Mouse (Mus musculus) thymus, adult 2 months (tissue): Measurements from ENCODE around the gene Wdfy1. TPM values are rescaled to one million over a fixed set of nuclear protein-coding genes. Genes with fewer than 3 reads are reported as not detected.

ENCODE experiments used
- DNase-seq: peaks from one replicate; pipeline ENCODE4 v3.0.0; 2021
- H3K27ac ChIP-seq: fragments of 200-500 bp; 2 replicates; pipeline ENCODE4 v1.5.1; 2012; ENCODE audit warnings: low read length, control low read depth; ENCODE audit not compliant: control insufficient read depth, insufficient read depth
- H3K27me3 ChIP-seq: fragments of 200-500 bp; 2 replicates; pipeline ENCODE4 v1.6.1; 2012; ENCODE audit warnings: mild to moderate bottlenecking, low read length, moderate library complexity, mixed read lengths; ENCODE audit not compliant: control insufficient read depth, insufficient read depth
- H3K36me3 ChIP-seq: fragments of 200-500 bp; 2 replicates; pipeline ENCODE4 v1.6.1; 2012; ENCODE audit warnings: mild to moderate bottlenecking, low read length, moderate library complexity; ENCODE audit not compliant: control insufficient read depth, insufficient read depth
- H3K4me1 ChIP-seq: fragments of 200-500 bp; replicated peaks from 2 replicates; pipeline ENCODE4 v1.6.1; 2012; ENCODE audit warnings: low read length; ENCODE audit not compliant: control insufficient read depth, insufficient read depth
- H3K4me3 ChIP-seq: fragments of 200-500 bp; 2 replicates; pipeline ENCODE4 v1.5.1; 2012; ENCODE audit warnings: mild to moderate bottlenecking, low read length, control low read depth, moderate library complexity; ENCODE audit not compliant: control insufficient read depth, insufficient read depth
- CTCF ChIP-seq: fragments of 200-500 bp; IDR thresholded peaks from 2 replicates; pipeline ENCODE4 v1.5.1; 2012; ENCODE audit warnings: mild to moderate bottlenecking, control low read depth, low read length, moderate library complexity, borderline replicate concordance; ENCODE audit not compliant: control insufficient read depth, poor library complexity, insufficient read depth; ENCODE audit errors: extremely low read depth
- POLR2A ChIP-seq: fragments of 200-500 bp; IDR thresholded peaks from 2 replicates; pipeline ENCODE4 v1.6.1; 2012; ENCODE audit warnings: mild to moderate bottlenecking, low read length, control low read depth, moderate library complexity; ENCODE audit not compliant: control insufficient read depth, poor library complexity, insufficient read depth; ENCODE audit errors: extremely low read depth
- WGBS: fragments of 180-500 bp; shearing (Covaris S2); methylation state at CpG from one replicate; pipeline ENCODE4 v1.1.7; 2018; 5-methylcytosine and 5-hydroxymethylcytosine counted together
- polyA plus RNA-seq: library from polyadenylated mRNA; depleted of rRNA; stranded (reverse); fragments of >200 nt; gene quantifications from 2 replicates; pipeline ENCODE4 v1.2.3, GENCODE M21; 2012; rRNA removed

The Wdfy1 gene
- polyA plus RNA-seq, 1 experiment: 23.3 TPM

DNA sequence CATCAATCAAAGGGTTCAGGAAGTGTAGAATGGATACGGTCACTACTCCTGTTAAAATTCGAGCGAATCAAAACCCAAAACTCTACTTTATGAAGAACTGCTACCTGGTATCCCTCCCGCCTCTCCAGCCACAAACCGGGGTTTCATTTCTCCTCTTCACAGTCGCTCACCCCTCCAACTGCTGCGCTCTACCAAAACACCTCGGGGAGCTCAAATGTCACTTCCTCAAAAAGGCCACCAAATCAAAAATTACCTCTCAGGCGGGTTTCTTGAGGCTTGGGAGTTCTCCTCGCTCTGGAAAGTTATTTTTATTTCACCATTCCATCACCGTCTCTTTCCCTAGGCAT lies 104.8 kb downstream of the Wdfy1 start:
- H3K27ac ChIP-seq: no peak overlapping the region
- under 1% methylated on average over 11 of the region's 11 CpGs for WGBS
- peak overlapping the region; percentile 89 for H3K4me3 ChIP-seq
- no peaks in the 10 kb centered on the region for H3K27me3 ChIP-seq
- no peak for TF ChIP-seq POLR2A
- TF ChIP-seq CTCF: no peak
- peak; percentile 15 for DNase-seq
- H3K4me1 ChIP-seq: peaks cover 8% of the 10 kb centered on the region
- no peaks in the 10 kb centered on the region for H3K36me3 ChIP-seq

GRCm38 (mm10) chr1:79669419-79669974 lies 106.4 kb downstream of the Wdfy1 start:
- DNase-seq: no peak
- H3K4me3 ChIP-seq: no peak overlapping the region
- H3K36me3 ChIP-seq: no peaks in the 10 kb centered on the region
- TF ChIP-seq POLR2A (no peak), CTCF (no peak)
- H3K4me1 ChIP-seq: peaks cover 8% of the 10 kb centered on the region
- no peak overlapping the region for H3K27ac ChIP-seq
- H3K27me3 ChIP-seq: no peaks in the 10 kb centered on the region
- 82% methylated on average over 9 of the region's 9 CpGs for WGBS

- WGBS: 94% methylated on average over 4 of the region's 4 CpGs
- Histone ChIP-seq H3K4me3 (no peak overlapping the region), H3K27ac (no peak overlapping the region), H3K4me1 (no peaks in the 10 kb centered on the region), H3K36me3 (no peaks in the 10 kb centered on the region), H3K27me3 (no peaks in the 10 kb centered on the region)
- DNase-seq: no peak
- TF ChIP-seq CTCF (no peak), POLR2A (no peak)
These were observed 111.0 kb downstream of the Wdfy1 start for GRCm38 (mm10) chr1:79664911-79665310.

GRCm38 (mm10) chr1:79659598-79659997 lies 116.3 kb downstream of the Wdfy1 start:
- TF ChIP-seq CTCF (no peak), POLR2A (no peak)
- WGBS: 96% methylated on average over 7 of the region's 7 CpGs
- no peak for DNase-seq
- Histone ChIP-seq H3K4me3 (no peak overlapping the region), H3K36me3 (no peaks in the 10 kb centered on the region), H3K4me1 (no peaks in the 10 kb centered on the region), H3K27me3 (no peaks in the 10 kb centered on the region), H3K27ac (no peak overlapping the region)

GRCm38 (mm10) chr1:79657411-79657810 lies 118.5 kb downstream of the Wdfy1 start:
- no peak overlapping the region for H3K27ac ChIP-seq
- DNase-seq: no peak
- 81% methylated on average over 1 of the region's 1 CpGs for WGBS
- no peaks in the 10 kb centered on the region for H3K4me1 ChIP-seq
- no peak for TF ChIP-seq CTCF
- TF ChIP-seq POLR2A: no peak
- no peaks in the 10 kb centered on the region for H3K36me3 ChIP-seq
- no peak overlapping the region for H3K4me3 ChIP-seq
- H3K27me3 ChIP-seq: no peaks in the 10 kb centered on the region

DNA sequence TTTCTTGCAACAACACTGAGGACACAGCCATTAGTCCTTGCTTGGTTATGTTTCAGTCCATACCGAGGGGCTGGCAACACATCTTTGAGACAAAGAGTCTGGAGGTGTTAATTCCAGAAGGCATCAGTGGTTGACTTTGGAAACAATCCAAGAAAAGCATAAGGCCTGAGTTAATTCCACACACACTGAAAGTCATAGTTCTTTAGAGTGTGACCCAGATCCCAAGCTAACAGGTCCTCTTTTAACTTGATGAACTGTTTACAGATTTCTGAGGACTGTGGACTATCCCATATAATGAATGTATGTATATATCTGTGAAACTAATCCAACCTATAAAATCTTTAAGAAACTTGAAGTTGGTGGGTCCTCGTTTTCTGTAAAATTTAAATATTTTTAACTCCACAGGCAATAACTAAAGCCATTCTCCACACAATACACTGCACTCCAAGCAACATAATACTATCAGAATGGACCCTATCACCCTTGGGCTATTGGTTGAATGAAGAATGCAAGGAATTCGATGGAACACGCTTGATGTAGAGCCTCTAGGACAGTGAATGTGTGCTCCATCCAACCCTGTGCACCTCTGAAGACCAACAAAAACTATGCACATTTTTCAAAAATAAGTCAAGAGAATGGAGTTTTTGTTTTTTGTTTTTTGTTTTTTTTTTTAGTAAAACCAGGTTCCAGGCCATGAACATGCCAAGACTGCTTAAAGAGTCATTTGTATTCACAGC lies 120.0 kb downstream of the Wdfy1 start:
- no peaks in the 10 kb centered on the region for H3K4me1 ChIP-seq
- H3K27ac ChIP-seq: no peak overlapping the region
- DNase-seq: no peak
- 94% methylated on average over 4 of the region's 4 CpGs for WGBS
- H3K4me3 ChIP-seq: no peak overlapping the region
- TF ChIP-seq CTCF (no peak), POLR2A (no peak)
- no peaks in the 10 kb centered on the region for H3K27me3 ChIP-seq
- no peaks in the 10 kb centered on the region for H3K36me3 ChIP-seq

GRCm38 (mm10) chr1:79654948-79655347 lies 121.0 kb downstream of the Wdfy1 start:
- no peaks in the 10 kb centered on the region for H3K36me3 ChIP-seq
- no peak overlapping the region for H3K27ac ChIP-seq
- H3K27me3 ChIP-seq: no peaks in the 10 kb centered on the region
- TF ChIP-seq POLR2A (no peak), CTCF (no peak)
- WGBS: 96% methylated on average over 2 of the region's 2 CpGs
- H3K4me1 ChIP-seq: no peaks in the 10 kb centered on the region
- H3K4me3 ChIP-seq: no peak overlapping the region
- DNase-seq: no peak

Other genes with a start within 250 kb of the Wdfy1 start
- 60.5 and 60.7 TPM in 2 replicates for gene Ap1s3, start 104.2 kb downstream of the Wdfy1 start, polyA plus RNA-seq
- gene Mrpl44, start 125 bp downstream of the Wdfy1 start, polyA plus RNA-seq: 15.1 and 16.4 TPM in 2 replicates
- gene Serpine2, start 85.0 kb upstream of the Wdfy1 start, polyA plus RNA-seq: 33.8 and 46.7 TPM in 2 replicates